Mouse (Mus musculus) inflammation-experienced regulatory T-cells, adult 6 months (primary cell): ENCODE data around the gene Slc44a1. TPM values are rescaled to one million over a fixed set of nuclear protein-coding genes. Genes with fewer than 3 reads are reported as not detected.

ENCODE experiments used
- ATAC-seq: one replicate; pipeline ENCODE4 v1.8.0; 2017
- polyA plus RNA-seq, 3 experiments: library from polyadenylated mRNA; unstranded; fragments of 100-300 nt; shearing (Covaris generic); gene quantifications; one replicate each; pipeline ENCODE4 v1.2.1; 2017

Gene Slc44a1
- polyA plus RNA-seq, 3 experiments from 2014 or later, result 2.3 to 5.5 (median 5.0) TPM

GRCm38 (mm10) chr4:53539929-53540328 lies 99.7 kb downstream of the Slc44a1 start:
- ATAC-seq, result no peak

- ATAC-seq, result no peak
These were observed 103.2 kb downstream of the Slc44a1 start for GRCm38 (mm10) chr4:53543421-53543820.

- ATAC-seq, result no peak
These were observed 104.7 kb downstream of the Slc44a1 start for GRCm38 (mm10) chr4:53544889-53545288.

- no peak for ATAC-seq
These were observed 107.2 kb downstream of the Slc44a1 start for GRCm38 (mm10) chr4:53547381-53547780.

GRCm38 (mm10) chr4:53549375-53549774 lies 109.2 kb downstream of the Slc44a1 start:
- ATAC-seq, result no peak

GRCm38 (mm10) chr4:53564618-53565017 lies 124.4 kb downstream of the Slc44a1 start:
- no peak for ATAC-seq

- ATAC-seq, result no peak
These were observed 126.9 kb downstream of the Slc44a1 start for GRCm38 (mm10) chr4:53567065-53567464.

- ATAC-seq, result no peak
These were observed 135.3 kb downstream of the Slc44a1 start for GRCm38 (mm10) chr4:53575558-53575957.

GRCm38 (mm10) chr4:53587676-53588075 lies 147.5 kb downstream of the Slc44a1 start:
- no peak for ATAC-seq

- no peak for ATAC-seq
These were observed 148.7 kb downstream of the Slc44a1 start for GRCm38 (mm10) chr4:53588936-53589335.

- ATAC-seq, result no peak
These were observed 149.3 kb downstream of the Slc44a1 start for GRCm38 (mm10) chr4:53589466-53589865.

GRCm38 (mm10) chr4:53590163-53590562 lies 149.9 kb downstream of the Slc44a1 start:
- no peak for ATAC-seq

GRCm38 (mm10) chr4:53590691-53591447 lies 150.7 kb downstream of the Slc44a1 start:
- ATAC-seq, result no peak

GRCm38 (mm10) chr4:53591536-53591935 lies 151.3 kb downstream of the Slc44a1 start:
- ATAC-seq, result no peak

GRCm38 (mm10) chr4:53591941-53592340 lies 151.7 kb downstream of the Slc44a1 start:
- no peak for ATAC-seq

GRCm38 (mm10) chr4:53592386-53592785 lies 152.2 kb downstream of the Slc44a1 start:
- ATAC-seq, result no peak

GRCm38 (mm10) chr4:53594204-53594603 lies 154.0 kb downstream of the Slc44a1 start:
- peak; percentile 35 for ATAC-seq

GRCm38 (mm10) chr4:53595246-53596062 lies 155.2 kb downstream of the Slc44a1 start:
- no peak for ATAC-seq

GRCm38 (mm10) chr4:53596063-53596895 lies 156.1 kb downstream of the Slc44a1 start:
- no peak for ATAC-seq

- ATAC-seq, result peak; percentile 32
These were observed 160.2 kb downstream of the Slc44a1 start for GRCm38 (mm10) chr4:53600462-53600861.

- ATAC-seq, result no peak
These were observed 174.5 kb downstream of the Slc44a1 start for GRCm38 (mm10) chr4:53614576-53615225.

GRCm38 (mm10) chr4:53617968-53618367 lies 177.8 kb downstream of the Slc44a1 start:
- no peak for ATAC-seq
